Comparison of ENCODE assay signal across 8 mouse cellular contexts in the genomic region with DNA sequence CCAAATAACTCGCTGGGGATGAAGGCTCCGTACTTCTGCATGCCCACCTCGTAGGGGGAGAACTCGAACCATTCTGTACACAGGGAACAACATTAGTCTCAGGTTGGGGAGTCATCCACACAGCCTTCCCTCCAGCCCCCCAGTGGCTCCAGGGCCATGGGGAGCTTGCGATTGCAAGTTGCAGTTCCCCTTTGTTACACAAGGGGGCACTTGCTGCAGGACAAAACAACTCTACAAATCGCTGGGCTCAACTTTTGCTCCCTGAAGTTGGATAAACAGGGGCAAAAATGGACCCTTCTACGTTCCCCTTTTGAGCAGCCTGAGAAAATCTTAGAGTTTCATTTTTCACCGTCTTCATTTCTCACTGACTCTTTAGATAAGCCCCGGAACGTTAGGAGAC. TPM values are rescaled to one million over a fixed set of nuclear protein-coding genes. Genes with fewer than 3 reads are reported as not detected.
DNase-seq lines count a peak whose midpoint lies in the region; ATAC-seq and TF ChIP-seq lines count a peak whose summit lies in the region.

No protein-coding gene starts in this region.

- H3K27ac ChIP-seq in forebrain, postnatal 0 days (ENCODE audit: low read depth, low read length), result no peak overlapping the region
- no peak overlapping the region for H3K27ac ChIP-seq in forebrain, embryonic 13.5 days
- no peak overlapping the region for H3K27ac ChIP-seq in ES-E14 (ENCODE audit: insufficient read depth, low read depth, low read length, poor library complexity, severe bottlenecking)
- H3K27ac ChIP-seq in spleen, adult 2 months (ENCODE audit: insufficient read depth, low read length), result no peak overlapping the region

- ATAC-seq in forebrain, postnatal 0 days, result no peak
- ATAC-seq in forebrain, embryonic 13.5 days, result no peak

- peak; percentile 53 for DNase-seq in forebrain, postnatal 0 days
- peak; percentile 73 for DNase-seq in ES-E14 (ENCODE audit: low read depth, low spot score)
- DNase-seq in cerebellum, adult 11 months, result peak; percentile 55
- DNase-seq in frontal cortex, postnatal 36 days (ENCODE audit: low spot score in 2 of 2), result peak; percentile 57 to 60
- DNase-seq in layer of hippocampus, adult 9-10 months (ENCODE audit: low spot score), result peak; percentile 39
- DNase-seq in lung, postnatal 25 days (ENCODE audit: low spot score), result peak; percentile 32
- DNase-seq in spleen, adult 2 months (ENCODE audit: low read depth in 1 of 2, low spot score in 2 of 2), result peak in 1 of 2 experiments; percentile 46

- 23% methylated on average over 10 of the region's 10 CpGs for WGBS in forebrain, postnatal 0 days
- 33% methylated on average over 10 of the region's 10 CpGs for WGBS in forebrain, embryonic 13.5 days
- 27% methylated on average over 10 of the region's 10 CpGs for WGBS in spleen, adult 2 months

- in situ Hi-C loops in ES-E14 (cut with MboI; ENCODE audit: low sequenced_read_pairs in 2 of 2, unreplicated experiment in 2 of 2), result loop anchor here in 1 of 2 experiments (10.0 kb wide), 1 partner anchor 111 kb away; a partner anchor contains a TSS

- H3K27me3 ChIP-seq in forebrain, postnatal 0 days (ENCODE audit: insufficient read depth, low read length), result no peaks in the 10 kb centered on the region; the same call in 1 of the 2 replicates
- no peaks in the 10 kb centered on the region for H3K27me3 ChIP-seq in forebrain, embryonic 13.5 days
- H3K27me3 ChIP-seq in spleen, adult 2 months (ENCODE audit: control insufficient read depth, insufficient read depth, low read length), result no peaks in the 10 kb centered on the region

- H3K36me3 ChIP-seq in forebrain, postnatal 0 days (ENCODE audit: insufficient read depth), result no peaks in the 10 kb centered on the region
- H3K36me3 ChIP-seq in forebrain, embryonic 13.5 days (ENCODE audit: poor library complexity, severe bottlenecking), result no peaks in the 10 kb centered on the region
- no peaks in the 10 kb centered on the region for H3K36me3 ChIP-seq in ES-E14 (ENCODE audit: control insufficient read depth, insufficient read depth, low read length, poor library complexity, severe bottlenecking)
- no peaks in the 10 kb centered on the region for H3K36me3 ChIP-seq in spleen, adult 2 months (ENCODE audit: control insufficient read depth, insufficient read depth, low read length)

- H3K9me3 ChIP-seq in forebrain, postnatal 0 days (ENCODE audit: low read length), result no peaks in the 10 kb centered on the region
- no peaks in the 10 kb centered on the region for H3K9me3 ChIP-seq in forebrain, embryonic 13.5 days (replicated peaks)
- no peaks in the 10 kb centered on the region for H3K9me3 ChIP-seq in ES-E14 (ENCODE audit: control insufficient read depth, insufficient read depth, low read depth, low read length)

- no peak overlapping the region for H3K9ac ChIP-seq in forebrain, postnatal 0 days
- no peak overlapping the region for H3K9ac ChIP-seq in forebrain, embryonic 13.5 days
- peak overlapping the region; percentile 23; the same call in 1 of the 2 replicates for H3K9ac ChIP-seq in ES-E14 (ENCODE audit: insufficient read depth, low read depth, low read length, poor library complexity, severe bottlenecking)

- no peaks in the 10 kb centered on the region for H3K4me1 ChIP-seq in forebrain, postnatal 0 days (ENCODE audit: insufficient read depth)
- no peaks in the 10 kb centered on the region for H3K4me1 ChIP-seq in forebrain, embryonic 13.5 days
- peaks cover 0 to 2% of the 10 kb centered on the region in 2 experiments; a peak in 1 of 4 replicates for H3K4me1 ChIP-seq in ES-E14 (ENCODE audit: control insufficient read depth in 2 of 2, insufficient read depth in 2 of 2, low read length in 2 of 2, poor library complexity in 1 of 2)
- no peaks in the 10 kb centered on the region for H3K4me1 ChIP-seq in spleen, adult 2 months (ENCODE audit: control insufficient read depth, insufficient read depth, insufficient read length)

- no peak overlapping the region for H3K4me2 ChIP-seq in forebrain, postnatal 0 days (ENCODE audit: low read depth)
- H3K4me2 ChIP-seq in forebrain, embryonic 13.5 days, result no peak overlapping the region

- no peak for TF ChIP-seq POLR2A in spleen, adult 2 months (IDR thresholded peaks at IDR 0.05; ENCODE audit: low read depth, low read length)

- peak; percentile 87 for TF ChIP-seq CTCF in forebrain, postnatal 0 days (IDR thresholded peaks at IDR 0.05; ENCODE audit: low read depth)
- peak; percentile 51; the same call in 1 of the 2 replicates for TF ChIP-seq CTCF in spleen, adult 2 months (IDR thresholded peaks at IDR 0.05; ENCODE audit: extremely low read depth, insufficient read depth, insufficient read length, insufficient replicate concordance)

- no peak overlapping the region for H3K4me3 ChIP-seq in forebrain, postnatal 0 days (ENCODE audit: low read depth, low read length)
- no peak overlapping the region for H3K4me3 ChIP-seq in forebrain, embryonic 13.5 days
- peak overlapping the region; percentile 15 to 37; a peak in 3 of 4 replicates for H3K4me3 ChIP-seq in ES-E14 (ENCODE audit: insufficient read depth in 1 of 2, low read depth in 1 of 2, low read length in 2 of 2, poor library complexity in 1 of 2, severe bottlenecking in 1 of 2)
- no peak overlapping the region for H3K4me3 ChIP-seq in spleen, adult 2 months (ENCODE audit: extremely low read depth, insufficient read depth, insufficient read length)

TF ChIP-seq in ES-E14, 5 proteins besides CTCF, POLR2A, EP300 and RAD21:
- TF ChIP-seq ZNF384 (IDR thresholded peaks at IDR 0.05; ENCODE audit: low read depth, low read length) (no peak), ZC3H11A (IDR thresholded peaks at IDR 0.05; ENCODE audit: borderline replicate concordance, low read depth, low read length) (peak; percentile 16; the same call in 1 of the 2 replicates)

RNA-seq across cellular contexts. Expression of a gene that starts 19.3 kb away (rescaled TPM):
- 3.7 and 7.1 TPM in 2 replicates for total RNA-seq in forebrain, postnatal 0 days (2014; rRNA removed)
- polyA plus RNA-seq in forebrain, postnatal 0 days (2015; fragmentation: Nextera tagmentation; extraction: Ambion mirVana), result 11.2 and 16.1 TPM in 2 replicates
- 9.8 and 11.3 TPM in 2 replicates for polyA plus RNA-seq in forebrain, embryonic 13.5 days (2015; fragmentation: Nextera tagmentation; extraction: Ambion mirVana)
- total RNA-seq in ES-E14 (2012; rRNA removed), result 10.7 and 19.4 TPM in 2 replicates
- 32.0 and 35.4 TPM in 2 replicates for polyA plus RNA-seq in spleen, adult 2 months (2012; rRNA removed)

Comparison
In these comparisons a context has a peak if more than half of its experiments do, and no peak if none do; other contexts are left out.
1. H3K4me3 ChIP-seq: peak in ES-E14 (2 of 2); none in forebrain, postnatal 0 days (single experiment), forebrain, embryonic 13.5 days (single experiment) and spleen, adult 2 months (single experiment).